Mouse (Mus musculus) layer of hippocampus, adult 9-10 months (tissue): ENCODE measurements at regions not wholly inside any gene's neighbourhood (a gene's known extent, or its start where the extent isn't known, plus 50 kb on each side); places are given as distances from the start of the nearest gene placed in this dataset.

Experiments used
- DNase-seq: peaks from one replicate; pipeline ENCODE4 v3.0.0; 2022; ENCODE audit warnings: low spot score

- DNase-seq: no peak
Measured at GRCm38 (mm10) chr16:75487915-75488314, 97.9 kb downstream of the Lipi start.

GRCm38 (mm10) chr16:75483878-75484277 is 102.0 kb downstream of the Lipi start:
- DNase-seq: no peak

GRCm38 (mm10) chr16:75465420-75465975 is 120.4 kb downstream of the Lipi start:
- DNase-seq: no peak

- DNase-seq: no peak
Measured at GRCm38 (mm10) chr16:75462136-75462535, 123.7 kb downstream of the Lipi start.

GRCm38 (mm10) chr16:75446901-75447514 is 138.9 kb downstream of the Lipi start:
- no peak for DNase-seq

DNA sequence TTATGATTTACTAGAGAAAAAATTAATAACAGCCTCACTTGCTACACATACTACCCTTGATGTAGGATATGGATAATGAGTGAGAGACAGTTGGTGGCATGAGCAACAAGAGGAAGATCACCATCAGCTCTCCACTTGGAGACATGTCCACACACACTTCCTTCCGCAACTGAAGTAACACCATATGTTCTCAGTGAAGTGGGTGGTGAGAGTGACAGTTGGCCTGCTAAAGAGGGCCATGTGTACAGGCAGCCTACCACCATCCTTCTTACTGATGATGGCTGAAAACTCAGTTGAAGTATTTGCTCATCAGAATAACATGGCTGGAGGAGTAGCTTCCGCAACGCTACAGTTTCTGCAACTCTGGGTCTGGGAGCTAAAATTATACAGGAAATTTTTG is 146.6 kb downstream of the Lipi start:
- DNase-seq: no peak

DNA sequence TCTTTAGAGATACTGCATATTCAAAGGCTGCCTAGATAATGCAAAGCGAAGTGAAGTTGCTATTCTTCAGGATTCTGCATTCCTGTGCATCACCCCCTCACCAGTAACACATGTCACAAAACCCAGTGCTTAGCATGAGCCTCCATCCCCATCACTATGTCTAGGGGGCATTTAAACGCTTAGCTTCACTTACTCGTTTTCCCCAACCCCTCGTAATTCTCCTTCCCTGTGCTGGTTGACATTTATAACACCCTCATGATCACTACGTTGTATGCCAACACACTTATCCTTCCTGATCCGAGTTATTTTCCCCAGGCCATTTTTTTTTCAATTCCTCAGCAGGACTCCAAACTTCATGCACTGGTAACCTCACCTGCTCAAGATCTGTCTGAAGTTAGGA is 152.6 kb downstream of the Lipi start:
- DNase-seq: no peak

GRCm38 (mm10) chr16:75384526-75385222 is 201.2 kb downstream of the Lipi start:
- no peak for DNase-seq

GRCm38 (mm10) chr16:75381191-75381590 is 204.7 kb downstream of the Lipi start:
- DNase-seq: no peak

- no peak for DNase-seq
Measured at GRCm38 (mm10) chr16:75369700-75370099, 216.2 kb downstream of the Lipi start.

GRCm38 (mm10) chr16:75366727-75367126 is 219.1 kb downstream of the Lipi start:
- no peak for DNase-seq

- no peak for DNase-seq
Measured at GRCm38 (mm10) chr16:75365361-75365994, 220.4 kb downstream of the Lipi start.

DNA sequence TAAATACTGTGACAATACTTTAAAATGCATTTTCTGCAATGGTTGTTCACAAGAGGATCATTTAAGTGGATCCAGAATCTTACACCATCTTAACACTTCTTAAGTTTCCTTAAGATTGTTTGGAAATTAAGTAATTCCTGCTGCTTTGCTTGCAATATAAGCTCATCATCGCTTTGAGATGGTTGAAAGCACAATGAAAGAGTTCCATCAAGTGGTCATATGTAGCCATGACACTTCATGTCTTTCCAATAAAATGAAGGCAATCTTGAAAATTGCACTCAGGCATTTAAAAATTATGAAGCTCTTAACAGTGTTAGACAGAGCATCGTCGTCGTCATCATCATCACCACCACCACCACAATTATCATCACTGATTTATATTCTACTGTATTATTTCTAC is 223.8 kb downstream of the Lipi start:
- DNase-seq: no peak

GRCm38 (mm10) chr16:75360791-75361190 is 225.1 kb downstream of the Lipi start:
- no peak for DNase-seq

GRCm38 (mm10) chr16:75353394-75353793 is 232.5 kb downstream of the Lipi start:
- DNase-seq: no peak

- no peak for DNase-seq
Measured at GRCm38 (mm10) chr16:75344201-75344927, 241.5 kb downstream of the Lipi start.

- no peak for DNase-seq
Measured at GRCm38 (mm10) chr16:75343028-75343901, 242.6 kb downstream of the Lipi start.

DNA sequence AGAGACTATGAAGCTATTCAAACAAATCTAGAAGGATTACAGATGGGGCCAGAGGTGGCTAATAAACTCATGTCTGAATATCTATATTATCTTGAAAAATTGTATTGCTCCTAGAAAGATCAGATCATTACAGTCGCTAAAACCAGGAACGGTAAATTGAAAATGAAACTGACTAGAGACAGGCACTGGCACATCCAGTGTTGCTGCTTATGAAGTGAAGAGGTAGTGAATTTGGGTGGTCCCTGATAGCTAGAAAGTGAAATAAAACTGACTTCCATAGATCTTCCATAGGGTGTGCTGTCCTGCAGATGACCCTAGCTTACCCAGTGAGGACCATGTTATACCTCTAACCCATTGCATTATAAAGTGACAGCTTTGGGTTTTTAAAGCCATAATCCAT is 251.6 kb downstream of the Lipi start:
- no peak for DNase-seq

GRCm38 (mm10) chr16:75333750-75334149 is 252.1 kb downstream of the Lipi start:
- no peak for DNase-seq

GRCm38 (mm10) chr16:75332853-75333252 is 253.0 kb downstream of the Lipi start:
- DNase-seq: no peak

GRCm38 (mm10) chr16:75325296-75325695 is 260.6 kb downstream of the Lipi start:
- no peak for DNase-seq
